Mouse (Mus musculus): Measurements from ENCODE around the gene Tmem50a. TPM values are rescaled to one million over a fixed set of nuclear protein-coding genes. Genes with fewer than 3 reads are reported as not detected.

Gene Tmem50a
- total and polyA plus RNA-seq, 2 experiments from 2014 or later = 206 to 262 TPM

- Histone ChIP-seq H3K4me2 (ENCODE audit: low read depth, low read length, poor library complexity, severe bottlenecking) (no peak overlapping the region), H3K4me1 (ENCODE audit: insufficient read depth, low read length) (no peaks in the 10 kb centered on the region), H3K27me3 (ENCODE audit: insufficient read depth, low read length) (no peaks in the 10 kb centered on the region), H3K27ac (ENCODE audit: low read depth, low read length) (no peak overlapping the region), H3K4me3 (ENCODE audit: low read depth, low read length) (no peak overlapping the region), H3K9me3 (ENCODE audit: low read length) (no peaks in the 10 kb centered on the region), H3K36me3 (ENCODE audit: insufficient read depth, low read length) (no peaks in the 10 kb centered on the region), H3K9ac (replicated peaks; ENCODE audit: low read length, poor library complexity, severe bottlenecking) (no peak overlapping the region)
- ATAC-seq (ENCODE audit: low FRiP score) (no peak), DNase-seq (ENCODE audit: low spot score) (no peak)
- TF ChIP-seq CTCF (IDR thresholded peaks at IDR 0.05) = no peak
- 85% methylated on average over 9 of the region's 9 CpGs for whole genome bisulfite sequencing
These were observed 38.7 kb downstream of the Tmem50a start for GRCm38 (mm10) chr4:134876171-134876570.

- Histone ChIP-seq H3K27ac (ENCODE audit: low read depth, low read length) (no peak overlapping the region), H3K4me2 (ENCODE audit: low read depth, low read length, poor library complexity, severe bottlenecking) (no peak overlapping the region), H3K4me1 (ENCODE audit: insufficient read depth, low read length) (no peaks in the 10 kb centered on the region), H3K36me3 (ENCODE audit: insufficient read depth, low read length) (no peaks in the 10 kb centered on the region), H3K4me3 (ENCODE audit: low read depth, low read length) (no peak overlapping the region), H3K9me3 (ENCODE audit: low read length) (no peaks in the 10 kb centered on the region), H3K27me3 (ENCODE audit: insufficient read depth, low read length) (peaks cover 8% of the 10 kb centered on the region; the same call in 1 of the 2 replicates), H3K9ac (replicated peaks; ENCODE audit: low read length, poor library complexity, severe bottlenecking) (no peak overlapping the region)
- no peak for TF ChIP-seq CTCF (IDR thresholded peaks at IDR 0.05)
- no peak for ATAC-seq (ENCODE audit: low FRiP score)
- WGBS = 46% methylated on average over 2 of the region's 2 CpGs
- DNase-seq (ENCODE audit: low spot score) = no peak
These were observed 42.9 kb downstream of the Tmem50a start for GRCm38 (mm10) chr4:134871950-134872349.

GRCm38 (mm10) chr4:134871477-134871876, 43.3 kb downstream of the Tmem50a start:
- H3K4me2 ChIP-seq (ENCODE audit: low read depth, low read length, poor library complexity, severe bottlenecking) = no peak overlapping the region
- no peaks in the 10 kb centered on the region for H3K9me3 ChIP-seq (ENCODE audit: low read length)
- H3K27ac ChIP-seq (ENCODE audit: low read depth, low read length) = no peak overlapping the region
- no peak overlapping the region for H3K4me3 ChIP-seq (ENCODE audit: low read depth, low read length)
- DNase-seq (ENCODE audit: low spot score) (no peak), ATAC-seq (ENCODE audit: low FRiP score) (no peak)
- peaks cover 8% of the 10 kb centered on the region; the same call in 1 of the 2 replicates for H3K27me3 ChIP-seq (ENCODE audit: insufficient read depth, low read length)
- H3K4me1 ChIP-seq (ENCODE audit: insufficient read depth, low read length) = no peaks in the 10 kb centered on the region
- 54% methylated on average over 4 of the region's 4 CpGs for WGBS
- H3K36me3 ChIP-seq (ENCODE audit: insufficient read depth, low read length) = no peaks in the 10 kb centered on the region
- TF ChIP-seq CTCF (IDR thresholded peaks at IDR 0.05) = no peak
- no peak overlapping the region for H3K9ac ChIP-seq (replicated peaks; ENCODE audit: low read length, poor library complexity, severe bottlenecking)

GRCm38 (mm10) chr4:134869815-134870375, 44.9 kb downstream of the Tmem50a start:
- DNase-seq (ENCODE audit: low spot score) = no peak
- 48% methylated on average over 7 of the region's 7 CpGs for WGBS
- H3K36me3 ChIP-seq (ENCODE audit: insufficient read depth, low read length) = no peaks in the 10 kb centered on the region
- no peak overlapping the region for H3K4me2 ChIP-seq (ENCODE audit: low read depth, low read length, poor library complexity, severe bottlenecking)
- H3K27ac ChIP-seq (ENCODE audit: low read depth, low read length) = no peak overlapping the region
- no peak overlapping the region for H3K9ac ChIP-seq (replicated peaks; ENCODE audit: low read length, poor library complexity, severe bottlenecking)
- H3K4me1 ChIP-seq (ENCODE audit: insufficient read depth, low read length) = no peaks in the 10 kb centered on the region
- H3K9me3 ChIP-seq (ENCODE audit: low read length) = no peaks in the 10 kb centered on the region
- H3K4me3 ChIP-seq (ENCODE audit: low read depth, low read length) = no peak overlapping the region
- TF ChIP-seq CTCF (IDR thresholded peaks at IDR 0.05) = no peak
- ATAC-seq (ENCODE audit: low FRiP score) = no peak
- H3K27me3 ChIP-seq (ENCODE audit: insufficient read depth, low read length) = peaks cover 8% of the 10 kb centered on the region; the same call in 1 of the 2 replicates

- H3K4me3 ChIP-seq (ENCODE audit: low read depth, low read length) = no peak overlapping the region
- no peak overlapping the region for H3K27ac ChIP-seq (ENCODE audit: low read depth, low read length)
- no peaks in the 10 kb centered on the region for H3K9me3 ChIP-seq (ENCODE audit: low read length)
- DNase-seq (ENCODE audit: low spot score) (no peak), ATAC-seq (ENCODE audit: low FRiP score) (no peak)
- H3K36me3 ChIP-seq (ENCODE audit: insufficient read depth, low read length) = no peaks in the 10 kb centered on the region
- TF ChIP-seq CTCF (IDR thresholded peaks at IDR 0.05) = no peak
- no peak overlapping the region for H3K9ac ChIP-seq (replicated peaks; ENCODE audit: low read length, poor library complexity, severe bottlenecking)
- no peak overlapping the region for H3K4me2 ChIP-seq (ENCODE audit: low read depth, low read length, poor library complexity, severe bottlenecking)
- no peaks in the 10 kb centered on the region for H3K4me1 ChIP-seq (ENCODE audit: insufficient read depth, low read length)
- 17% methylated on average over 16 of the region's 16 CpGs for WGBS
- H3K27me3 ChIP-seq (ENCODE audit: insufficient read depth, low read length) = peaks cover 8% of the 10 kb centered on the region; the same call in 1 of the 2 replicates
These were observed 45.6 kb downstream of the Tmem50a start for GRCm38 (mm10) chr4:134869068-134869730.

- Histone ChIP-seq H3K9ac (replicated peaks; ENCODE audit: low read length, poor library complexity, severe bottlenecking) (no peak overlapping the region), H3K4me1 (ENCODE audit: insufficient read depth, low read length) (no peaks in the 10 kb centered on the region), H3K36me3 (ENCODE audit: insufficient read depth, low read length) (no peaks in the 10 kb centered on the region), H3K27ac (ENCODE audit: low read depth, low read length) (no peak overlapping the region), H3K4me2 (ENCODE audit: low read depth, low read length, poor library complexity, severe bottlenecking) (no peak overlapping the region), H3K27me3 (ENCODE audit: insufficient read depth, low read length) (peaks cover 8% of the 10 kb centered on the region; the same call in 1 of the 2 replicates), H3K4me3 (ENCODE audit: low read depth, low read length) (no peak overlapping the region), H3K9me3 (ENCODE audit: low read length) (no peaks in the 10 kb centered on the region)
- ATAC-seq (ENCODE audit: low FRiP score) (no peak), DNase-seq (ENCODE audit: low spot score) (no peak)
- WGBS = 23% methylated on average over 9 of the region's 9 CpGs
- no peak for TF ChIP-seq CTCF (IDR thresholded peaks at IDR 0.05)
These were observed 46.3 kb downstream of the Tmem50a start for GRCm38 (mm10) chr4:134868490-134868889.
